Mouse (Mus musculus) cerebellum, postnatal 25 days (tissue): ENCODE results near the gene Gm28044.
"Not testable (repeated sequence)": the region's sequence is repeated elsewhere in the genome, so short reads cannot be mapped to it uniquely, and the experiment has no call there.

ENCODE experiments used
- DNase-seq, 2 experiments: peaks; one replicate each; pipeline ENCODE4 v3.0.0; 2021; ENCODE audit warnings: mixed read lengths in 2 of 2

Gm28044 gene

GRCm38 (mm10) chr13:67360131-67360744, at the start of gene Gm28044, which contains the start of gene Zfp953:
Gm28044 (minus strand) TSS chr13:67360536.
Zfp953 (minus strand) TSS chr13:67360605.
- peak; percentile 88 to 91 for DNase-seq

GRCm38 (mm10) chr13:67399183-67399903, 39.0 kb upstream of the Gm28044 start, which contains the start of gene Zfp429:
Zfp429 (minus strand) TSS chr13:67399819.
- peak; percentile 67 to 75 for DNase-seq

GRCm38 (mm10) chr13:67376255-67376654, 15.9 kb upstream of the Gm28044 start:
- DNase-seq: not testable (repeated sequence)

GRCm38 (mm10) chr13:67375050-67375911, 14.9 kb upstream of the Gm28044 start, which contains the start of the genes Gm28041 and Zfp456:
Gm28041 (minus strand) TSS chr13:67375733.
Zfp456 (minus strand) TSS chr13:67375810.
- peak; percentile 46 to 66 for DNase-seq

- DNase-seq: no peak
Observed at GRCm38 (mm10) chr13:67351854-67352253, 8.5 kb downstream of the Gm28044 start.

- no peak for DNase-seq
Observed at GRCm38 (mm10) chr13:67343422-67343821, 16.9 kb downstream of the Gm28044 start.

GRCm38 (mm10) chr13:67332877-67333276, 27.5 kb downstream of the Gm28044 start:
- no peak for DNase-seq

GRCm38 (mm10) chr13:67332019-67332724, 28.2 kb downstream of the Gm28044 start, which contains the start of gene Zfp595:
Zfp595 (minus strand) TSS chr13:67332570.
- DNase-seq: peak; percentile 74 to 79

GRCm38 (mm10) chr13:67306718-67307117, 53.6 kb downstream of the Gm28044 start:
- no peak for DNase-seq

GRCm38 (mm10) chr13:67305822-67306672, 54.3 kb downstream of the Gm28044 start, which contains the start of gene Zfp457:
Zfp457 (minus strand) TSS chr13:67306485.
- DNase-seq: peak; percentile 87 to 89

- DNase-seq: no peak
Observed at GRCm38 (mm10) chr13:67278314-67278713, 82.0 kb downstream of the Gm28044 start, which contains the start of gene Zfp458. Zfp458 (minus strand) TSS chr13:67278466.

GRCm38 (mm10) chr13:67269383-67270065, 90.8 kb downstream of the Gm28044 start:
- DNase-seq: peak in 1 of 2 experiments; percentile 3

GRCm38 (mm10) chr13:67268568-67269369, 91.6 kb downstream of the Gm28044 start:
- DNase-seq: peak; percentile 72 to 76
